Mouse (Mus musculus) forebrain, embryonic 10.5 days (tissue): ENCODE measurements at regions not wholly inside any gene's neighbourhood (a gene's known extent, or its start where the extent isn't known, plus 50 kb on each side); places are given as distances from the start of the nearest gene placed in this dataset.
A peak's percentile ranks its signal among the peaks of the same experiment; 100 is the strongest.

Experiments
- DNase-seq: peaks from one replicate; pipeline ENCODE4 v3.0.0-alpha.2; 2017; ENCODE audit warnings: low spot score; ENCODE audit errors: extremely low spot score
- H3K27ac ChIP-seq: fragments of 300-500 bp; sonication (generic); 2 replicates; pipeline ENCODE4 v1.5.1; 2016; ENCODE audit warnings: mild to moderate bottlenecking
- H3K27me3 ChIP-seq: fragments of 300-500 bp; sonication (generic); 2 replicates; pipeline ENCODE4 v1.6.1; 2016; ENCODE audit warnings: mild to moderate bottlenecking; ENCODE audit not compliant: poor library complexity, severe bottlenecking
- H3K36me3 ChIP-seq: fragments of 300-500 bp; sonication (generic); replicated peaks from 2 replicates; pipeline ENCODE4 v1.6.1; 2016; ENCODE audit warnings: mild to moderate bottlenecking, moderate library complexity
- H3K4me1 ChIP-seq: fragments of 300-500 bp; sonication (generic); 2 replicates; pipeline ENCODE4 v1.6.1; 2016
- H3K4me3 ChIP-seq: fragments of 300-500 bp; sonication (generic); 2 replicates; pipeline ENCODE4 v1.5.1; 2016; ENCODE audit warnings: mild to moderate bottlenecking, moderate library complexity
- H3K9me3 ChIP-seq: fragments of 300-500 bp; sonication (generic); 2 replicates; pipeline ENCODE4 v1.6.1; 2016; ENCODE audit warnings: mild to moderate bottlenecking, moderate library complexity
- WGBS: fragments of 180-500 bp; shearing (Covaris S2); methylation state at CpG from one replicate; pipeline ENCODE4 v1.1.7; 2016; 5-methylcytosine and 5-hydroxymethylcytosine counted together

GRCm38 (mm10) chr4:81827453-81827852, 384.8 kb upstream of the Mpdz start:
- DNase-seq, result no peak
- WGBS, result 92% methylated on average over 4 of the region's 4 CpGs
- Histone ChIP-seq H3K27ac (no peak overlapping the region), H3K27me3 (no peaks in the 10 kb centered on the region), H3K4me3 (no peak overlapping the region), H3K9me3 (no peaks in the 10 kb centered on the region), H3K36me3 (no peaks in the 10 kb centered on the region), H3K4me1 (0 out of 2 replicates have a peak, but pooled peaks cover 4% of the 10 kb centered on the region)

- no peaks in the 10 kb centered on the region for H3K36me3 ChIP-seq
- no peak overlapping the region for H3K27ac ChIP-seq
- H3K4me3 ChIP-seq, result no peak overlapping the region
- H3K4me1 ChIP-seq, result 0 out of 2 replicates have a peak, but pooled peaks cover 4% of the 10 kb centered on the region
- no peaks in the 10 kb centered on the region for H3K27me3 ChIP-seq
- no peaks in the 10 kb centered on the region for H3K9me3 ChIP-seq
- no peak for DNase-seq
Observed at GRCm38 (mm10) chr4:81825966-81826365, 383.4 kb upstream of the Mpdz start.

- Histone ChIP-seq H3K4me3 (no peak overlapping the region), H3K27me3 (no peaks in the 10 kb centered on the region), H3K4me1 (0 out of 2 replicates have a peak, but pooled peaks cover 4% of the 10 kb centered on the region), H3K27ac (no peak overlapping the region), H3K36me3 (no peaks in the 10 kb centered on the region), H3K9me3 (no peaks in the 10 kb centered on the region)
- DNase-seq, result no peak
- WGBS, result 77% methylated on average over 3 of the region's 3 CpGs
Observed at GRCm38 (mm10) chr4:81823566-81823965, 381.0 kb upstream of the Mpdz start.

- 92% methylated on average over 2 of the region's 2 CpGs for WGBS
- Histone ChIP-seq H3K36me3 (no peaks in the 10 kb centered on the region), H3K27ac (no peak overlapping the region), H3K9me3 (no peaks in the 10 kb centered on the region), H3K4me3 (no peak overlapping the region), H3K27me3 (no peaks in the 10 kb centered on the region), H3K4me1 (no peaks in the 10 kb centered on the region)
- no peak for DNase-seq
Observed at GRCm38 (mm10) chr4:81789274-81789673, 346.7 kb upstream of the Mpdz start.

GRCm38 (mm10) chr4:81788636-81789035, 346.0 kb upstream of the Mpdz start:
- Histone ChIP-seq H3K36me3 (no peaks in the 10 kb centered on the region), H3K27ac (no peak overlapping the region), H3K9me3 (no peaks in the 10 kb centered on the region), H3K4me1 (no peaks in the 10 kb centered on the region), H3K27me3 (no peaks in the 10 kb centered on the region), H3K4me3 (no peak overlapping the region)
- no peak for DNase-seq
- WGBS, result 88% methylated on average over 8 of the region's 8 CpGs

GRCm38 (mm10) chr4:81781971-81782370, 339.4 kb upstream of the Mpdz start:
- no peak for DNase-seq
- Histone ChIP-seq H3K9me3 (no peaks in the 10 kb centered on the region), H3K27ac (no peak overlapping the region), H3K36me3 (no peaks in the 10 kb centered on the region), H3K4me1 (no peaks in the 10 kb centered on the region), H3K4me3 (no peak overlapping the region), H3K27me3 (no peaks in the 10 kb centered on the region)
- 92% methylated on average over 1 of the region's 1 CpGs for WGBS

GRCm38 (mm10) chr4:81766705-81767104, 324.1 kb upstream of the Mpdz start:
- DNase-seq, result no peak
- Histone ChIP-seq H3K9me3 (no peaks in the 10 kb centered on the region), H3K4me1 (peaks cover 28% of the 10 kb centered on the region), H3K4me3 (no peak overlapping the region), H3K36me3 (no peaks in the 10 kb centered on the region), H3K27ac (no peak overlapping the region), H3K27me3 (peaks cover 3% of the 10 kb centered on the region; the same call in 1 of the 2 replicates)
- 91% methylated on average over 5 of the region's 5 CpGs for WGBS

- H3K9me3 ChIP-seq, result no peaks in the 10 kb centered on the region
- H3K27me3 ChIP-seq, result peaks cover 3% of the 10 kb centered on the region; the same call in 1 of the 2 replicates
- 10% methylated on average over 11 of the region's 11 CpGs for WGBS
- H3K4me3 ChIP-seq, result peak overlapping the region; percentile 23; the same call in 1 of the 2 replicates
- no peaks in the 10 kb centered on the region for H3K36me3 ChIP-seq
- H3K4me1 ChIP-seq, result peaks cover 28% of the 10 kb centered on the region
- H3K27ac ChIP-seq, result peak overlapping the region; percentile 83
- DNase-seq, result peak; percentile 44
Observed at GRCm38 (mm10) chr4:81764026-81764867, 321.6 kb upstream of the Mpdz start.

GRCm38 (mm10) chr4:81763311-81764025, 320.9 kb upstream of the Mpdz start:
- 41% methylated on average over 10 of the region's 10 CpGs for WGBS
- peak overlapping the region; percentile 83 for H3K27ac ChIP-seq
- H3K9me3 ChIP-seq, result no peaks in the 10 kb centered on the region
- DNase-seq, result no peak
- peaks cover 3% of the 10 kb centered on the region; the same call in 1 of the 2 replicates for H3K27me3 ChIP-seq
- peak overlapping the region; percentile 23; the same call in 1 of the 2 replicates for H3K4me3 ChIP-seq
- peaks cover 28% of the 10 kb centered on the region for H3K4me1 ChIP-seq
- no peaks in the 10 kb centered on the region for H3K36me3 ChIP-seq

GRCm38 (mm10) chr4:81762592-81763229, 320.1 kb upstream of the Mpdz start:
- DNase-seq, result no peak
- 29% methylated on average over 11 of the region's 11 CpGs for WGBS

GRCm38 (mm10) chr4:81757905-81758304, 315.3 kb upstream of the Mpdz start:
- Histone ChIP-seq H3K36me3 (no peaks in the 10 kb centered on the region), H3K4me1 (peaks cover 8% of the 10 kb centered on the region), H3K27ac (no peak overlapping the region), H3K27me3 (peaks cover 3% of the 10 kb centered on the region; the same call in 1 of the 2 replicates), H3K9me3 (no peaks in the 10 kb centered on the region), H3K4me3 (no peak overlapping the region)
- 22% methylated on average over 1 of the region's 1 CpGs for WGBS
- no peak for DNase-seq

More at GRCm38 (mm10) chr4:81762592-81763229, 320.1 kb upstream of the Mpdz start:
- Histone ChIP-seq H3K36me3 (no peaks in the 10 kb centered on the region), H3K9me3 (no peaks in the 10 kb centered on the region), H3K4me1 (peaks cover 28% of the 10 kb centered on the region), H3K4me3 (no peak overlapping the region), H3K27ac (peak overlapping the region; percentile 83), H3K27me3 (peaks cover 3% of the 10 kb centered on the region; the same call in 1 of the 2 replicates)

GRCm38 (mm10) chr4:81744629-81745509, 302.3 kb upstream of the Mpdz start:
- Histone ChIP-seq H3K4me1 (peaks cover 25% of the 10 kb centered on the region), H3K27me3 (no peaks in the 10 kb centered on the region), H3K9me3 (no peaks in the 10 kb centered on the region), H3K27ac (peak overlapping the region; percentile 75), H3K36me3 (no peaks in the 10 kb centered on the region), H3K4me3 (no peak overlapping the region; the same call in 1 of the 2 replicates)
- DNase-seq, result no peak
- WGBS, result 42% methylated on average over 18 of the region's 18 CpGs
